Mouse (Mus musculus): ENCODE data around the gene Hdhd3.

DNA sequence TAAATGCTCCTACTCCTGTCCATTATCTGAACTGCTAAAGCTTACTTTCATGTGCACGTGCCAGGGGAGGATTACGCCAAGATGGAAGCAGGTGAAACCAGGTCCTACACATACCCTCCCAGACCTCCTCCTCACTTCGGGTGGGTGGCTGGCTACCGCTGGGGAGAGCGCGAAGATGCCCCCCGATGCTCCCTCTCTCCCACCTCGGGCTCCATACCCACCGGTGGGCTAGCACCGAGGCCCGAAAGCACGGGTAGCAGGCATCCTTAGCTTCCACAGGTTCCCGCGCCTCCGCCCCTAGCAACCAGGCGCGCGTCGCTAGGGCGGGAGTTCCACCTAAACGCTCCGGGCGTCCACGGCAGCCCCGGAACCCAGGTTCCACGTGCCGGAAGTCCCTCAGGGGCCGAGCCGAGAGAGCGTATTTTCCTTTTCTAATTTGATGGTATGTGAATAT lies 32.6 kb downstream of the Hdhd3 start, which contains the start of gene Wdr31:
- TF ChIP-seq CTCF (IDR thresholded peaks at IDR 0.05; ENCODE audit: low read depth, low read length), result no peak
- no peak for TF ChIP-seq POLR2A (IDR thresholded peaks at IDR 0.05; ENCODE audit: borderline replicate concordance, low read depth, low read length)
